Comparison of ENCODE assay signal across 21 mouse cellular contexts in genomic region chr6:6208351-6209059, GRCm38 (mm10). TPM values are rescaled to one million over a fixed set of nuclear protein-coding genes. Genes with fewer than 3 reads are reported as not detected.
DNase-seq lines count a peak whose midpoint lies in the region; ATAC-seq and TF ChIP-seq lines count a peak whose summit lies in the region.
"Had no signal": no experiment of that assay in that cellular context is flagged by ENCODE, and none has a peak within 500 bp of the region (broad histone marks: within the 10 kb centered on the region; RNA-seq: fewer than 3 reads in every experiment).

No protein-coding gene starts in this region.

- H3K9me3 ChIP-seq in heart, embryonic 16.5 days (replicated peaks; ENCODE audit: control insufficient read depth, low read length) = no peaks in the 10 kb centered on the region
- no peaks in the 10 kb centered on the region for H3K9me3 ChIP-seq in liver, embryonic 16.5 days (replicated peaks; ENCODE audit: control insufficient read depth, low read length)
- H3K9me3 ChIP-seq: embryonic facial prominence, embryonic 10.5 days; forebrain, embryonic 15.5 days; G1E; hindbrain, embryonic 12.5 days; limb, embryonic 15.5 days had no signal

- peak overlapping the region; percentile 9 for H3K27ac ChIP-seq in kidney, adult 2 months (ENCODE audit: insufficient read depth, low read depth, low read length)
- peak overlapping the region; percentile 32; the same call in 1 of the 2 replicates for H3K27ac ChIP-seq in heart, embryonic 16.5 days (ENCODE audit: low read length)
- H3K27ac ChIP-seq in liver, embryonic 16.5 days (ENCODE audit: low read length) = peak overlapping the region; percentile 33; the same call in 1 of the 2 replicates
- H3K27ac ChIP-seq: embryonic facial prominence, embryonic 10.5 days; forebrain, embryonic 15.5 days; hindbrain, embryonic 12.5 days; limb, embryonic 15.5 days had no signal

- 46% methylated on average over 4 of the region's 4 CpGs for WGBS in kidney, adult 2 months
- 15% methylated on average over 4 of the region's 4 CpGs for WGBS in heart, embryonic 16.5 days
- WGBS in liver, embryonic 16.5 days (ENCODE audit: insufficient replicate concordance) = 17% methylated on average over 4 of the region's 4 CpGs

- no peak for TF ChIP-seq POLR2A in kidney, adult 2 months (IDR thresholded peaks at IDR 0.05; ENCODE audit: low read depth, low read length)

- H3K9ac ChIP-seq in heart, embryonic 16.5 days (ENCODE audit: low read length) = 0 out of 2 replicates have a peak overlapping the region, but pooled peaks have one; percentile 16
- no peak overlapping the region for H3K9ac ChIP-seq in liver, embryonic 16.5 days (ENCODE audit: low read depth, low read length)
- H3K9ac ChIP-seq: forebrain, embryonic 15.5 days; hindbrain, embryonic 12.5 days; limb, embryonic 15.5 days had no signal

- peaks cover 48% of the 10 kb centered on the region; the same call in 1 of the 2 replicates for H3K4me1 ChIP-seq in kidney, adult 2 months (ENCODE audit: control insufficient read depth, insufficient read depth, low read length)
- peaks cover 28% of the 10 kb centered on the region for H3K4me1 ChIP-seq in heart, embryonic 16.5 days (ENCODE audit: control insufficient read depth, insufficient read depth, low read length)
- H3K4me1 ChIP-seq in liver, embryonic 16.5 days (ENCODE audit: control insufficient read depth, low read depth, low read length) = peaks cover 32% of the 10 kb centered on the region
- H3K4me1 ChIP-seq: forebrain, embryonic 15.5 days; hindbrain, embryonic 12.5 days had no signal

- H3K27me3 ChIP-seq in kidney, adult 2 months (replicated peaks; ENCODE audit: control insufficient read depth, insufficient read depth, low read length) = no peaks in the 10 kb centered on the region
- no peaks in the 10 kb centered on the region for H3K27me3 ChIP-seq in heart, embryonic 16.5 days (ENCODE audit: control insufficient read depth, insufficient read depth, low read length)
- no peaks in the 10 kb centered on the region for H3K27me3 ChIP-seq in liver, embryonic 16.5 days (ENCODE audit: control insufficient read depth, insufficient read depth, low read depth, low read length)
- H3K27me3 ChIP-seq: forebrain, embryonic 15.5 days; hindbrain, embryonic 12.5 days; limb, embryonic 15.5 days had no signal

- no peak for TF ChIP-seq CTCF in kidney, adult 2 months (conservative IDR thresholded peaks at IDR 0.05; ENCODE audit: insufficient read depth, insufficient read length, low read depth, low read length)

- no peak for DNase-seq in kidney, adult 2 months
- DNase-seq in kidney, postnatal 14 days = no peak
- peak; percentile 35 for DNase-seq in MEL-GATA-1-ER (ENCODE audit: extremely low read depth, low read depth)
- DNase-seq in ovary, postnatal 36 days (ENCODE audit: low spot score) = no peak
- DNase-seq in Muller cell, postnatal 12 days (ENCODE audit: inconsistent ontology term) = no peak
- no peak for DNase-seq in frontal cortex, adult 2 months (ENCODE audit: extremely low spot score in 1 of 2, low spot score in 1 of 2)
- DNase-seq: adrenal gland, adult 8-10 months; B cell, adult 2 months; cerebellum, postnatal 10 days; lung, postnatal 4 days; midbrain, embryonic 14.5 days; spleen, adult 18-20 months; thymus, postnatal 25 days had no signal

- peak; percentile 50; the same call in 1 of the 2 replicates for ATAC-seq in heart, embryonic 16.5 days (replicated peaks; ENCODE audit: extremely low read depth, insufficient read depth, low FRiP score)
- ATAC-seq in liver, embryonic 16.5 days (ENCODE audit: low read depth) = 0 out of 2 replicates have a peak, but pooled peaks have one; percentile 17
- ATAC-seq: forebrain, embryonic 15.5 days; inflammation-experienced regulatory T-cells, adult 6 months had no signal

- no peak overlapping the region for H3K4me3 ChIP-seq in kidney, adult 2 months (ENCODE audit: insufficient read depth, low read depth, low read length)
- 0 out of 2 replicates have a peak overlapping the region, but pooled peaks have one; percentile 10 for H3K4me3 ChIP-seq in heart, embryonic 16.5 days (ENCODE audit: low read length)
- H3K4me3 ChIP-seq in liver, embryonic 16.5 days (ENCODE audit: low read depth, low read length) = no peak overlapping the region
- H3K4me3 ChIP-seq: embryonic facial prominence, embryonic 10.5 days; forebrain, embryonic 15.5 days; hindbrain, embryonic 12.5 days; limb, embryonic 15.5 days had no signal

- peak overlapping the region; percentile 51 for H3K4me2 ChIP-seq in heart, embryonic 16.5 days (ENCODE audit: low read depth, low read length)
- peak overlapping the region; percentile 21; the same call in 1 of the 2 replicates for H3K4me2 ChIP-seq in liver, embryonic 16.5 days (ENCODE audit: low read depth, low read length)
- H3K4me2 ChIP-seq: forebrain, embryonic 15.5 days; hindbrain, embryonic 12.5 days; limb, embryonic 15.5 days had no signal

- H3K36me3 ChIP-seq in kidney, adult 2 months (ENCODE audit: control insufficient read depth, insufficient read depth, low read length) = no peaks in the 10 kb centered on the region
- H3K36me3 ChIP-seq in heart, embryonic 16.5 days (ENCODE audit: control insufficient read depth, insufficient read depth) = no peaks in the 10 kb centered on the region
- no peaks in the 10 kb centered on the region for H3K36me3 ChIP-seq in liver, embryonic 16.5 days (ENCODE audit: control insufficient read depth, insufficient read depth)
- H3K36me3 ChIP-seq: forebrain, embryonic 15.5 days; hindbrain, embryonic 12.5 days; limb, embryonic 15.5 days had no signal

RNA-seq across cellular contexts. Expression of gene Slc25a13, which starts 8.5 kb away (rescaled TPM):
- polyA plus RNA-seq in kidney, adult 2 months (2012; rRNA removed) = 35.2 and 37.8 TPM in 2 replicates
- polyA plus RNA-seq in heart, embryonic 16.5 days (2015; fragmentation: Nextera tagmentation; extraction: Ambion mirVana) = 54.3 and 54.4 TPM in 2 replicates
- 55.1 and 58.7 TPM in 2 replicates for polyA plus RNA-seq in liver, embryonic 16.5 days (2015; fragmentation: Nextera tagmentation; extraction: Ambion mirVana)
- 2.6 and 2.9 TPM in 2 replicates for polyA plus RNA-seq in frontal cortex, adult 2 months (2012; rRNA removed)
